Mouse (Mus musculus): ENCODE measurements at regions not wholly inside any gene's neighbourhood (a gene's known extent, or its start where the extent isn't known, plus 50 kb on each side); places are given as distances from the start of the nearest gene placed in this dataset.

DNA sequence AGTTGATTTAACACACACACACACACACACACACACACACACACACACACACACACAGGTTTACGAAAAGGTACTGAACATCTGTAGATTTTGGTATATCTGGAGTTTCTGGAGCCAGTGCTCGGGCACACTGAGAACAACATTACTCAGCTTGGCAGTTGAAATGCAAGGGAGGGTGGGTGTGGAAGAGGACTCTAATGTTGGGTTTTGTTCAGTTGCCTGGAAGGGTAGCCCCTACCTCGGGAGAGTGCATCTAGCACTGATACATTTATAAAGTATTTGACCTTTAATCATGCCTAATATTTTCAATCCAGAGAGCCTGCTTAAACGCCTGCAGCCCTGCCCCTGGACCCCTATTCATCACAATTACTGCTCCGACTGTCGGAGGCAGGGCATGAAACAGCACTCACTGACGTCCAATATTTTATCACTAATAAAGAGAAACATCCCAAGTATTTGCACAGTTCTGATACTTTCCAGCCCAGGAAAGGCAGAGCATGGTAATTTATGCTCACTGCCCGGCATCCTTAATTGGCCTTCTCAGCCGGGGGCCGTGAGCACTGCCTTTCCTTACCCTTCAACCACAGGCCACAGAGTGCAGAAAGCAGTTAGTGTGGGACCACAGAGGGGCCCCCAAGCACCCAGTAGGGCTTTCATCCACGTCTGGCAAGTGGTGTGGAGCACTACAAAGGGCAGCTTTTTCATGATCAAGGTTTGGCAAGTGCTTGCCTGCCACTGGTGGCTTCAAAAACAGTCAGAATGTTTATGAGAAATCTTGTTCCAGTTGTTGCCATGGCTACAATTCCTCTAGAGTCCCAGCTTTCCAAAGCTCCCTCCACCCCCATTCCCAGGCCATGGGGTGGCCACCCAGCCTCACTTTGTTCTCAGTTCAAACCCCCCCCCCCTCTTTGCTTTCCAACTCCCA is 76.3 kb upstream of the Pkdcc start:
- DNase-seq, result no peak

- DNase-seq, result no peak
Observed at GRCm38 (mm10) chr17:83148371-83148929, 66.6 kb upstream of the Pkdcc start.

DNA sequence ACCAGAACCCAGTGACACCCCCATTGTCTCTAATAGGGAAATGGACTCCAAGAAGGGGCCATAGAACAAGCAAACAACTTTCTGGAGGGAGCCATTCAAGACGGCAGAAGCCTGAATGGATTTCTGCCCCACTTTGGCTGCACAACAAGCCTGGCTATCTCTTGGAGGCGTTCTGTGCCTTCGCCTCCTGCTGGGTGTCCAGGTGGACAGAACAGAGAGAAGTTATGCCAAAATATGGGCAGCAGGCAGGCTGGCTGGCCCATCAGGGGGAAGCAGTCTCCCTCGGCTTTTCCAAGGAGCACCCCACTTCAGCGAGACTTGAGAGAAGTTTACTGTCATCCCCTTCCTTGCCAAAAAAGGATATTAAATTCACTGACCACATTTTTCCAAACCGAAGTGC is 65.8 kb upstream of the Pkdcc start:
- no peak for DNase-seq

DNA sequence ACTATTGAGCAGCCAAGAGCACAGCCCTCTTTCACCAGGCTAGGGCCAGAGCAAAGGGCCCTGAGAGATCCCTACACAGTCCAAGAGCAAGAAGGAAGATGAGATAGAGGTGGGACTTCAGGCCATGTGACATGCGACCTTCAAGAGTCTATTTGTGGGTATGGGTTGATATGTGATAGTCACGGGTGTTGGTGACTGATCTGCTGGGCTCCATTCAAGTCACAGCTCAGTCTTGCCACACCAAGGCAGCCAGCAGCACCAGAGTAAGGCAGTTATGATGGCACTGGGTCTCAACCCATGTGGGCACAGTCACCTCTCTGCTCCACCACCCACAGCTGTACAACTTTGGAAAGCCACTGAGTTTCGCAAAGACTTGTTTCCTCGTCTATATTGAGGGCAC is 60.0 kb upstream of the Pkdcc start:
- no peak for DNase-seq

- DNase-seq, result no peak
Observed at GRCm38 (mm10) chr17:83156682-83157081, 58.4 kb upstream of the Pkdcc start.

DNA sequence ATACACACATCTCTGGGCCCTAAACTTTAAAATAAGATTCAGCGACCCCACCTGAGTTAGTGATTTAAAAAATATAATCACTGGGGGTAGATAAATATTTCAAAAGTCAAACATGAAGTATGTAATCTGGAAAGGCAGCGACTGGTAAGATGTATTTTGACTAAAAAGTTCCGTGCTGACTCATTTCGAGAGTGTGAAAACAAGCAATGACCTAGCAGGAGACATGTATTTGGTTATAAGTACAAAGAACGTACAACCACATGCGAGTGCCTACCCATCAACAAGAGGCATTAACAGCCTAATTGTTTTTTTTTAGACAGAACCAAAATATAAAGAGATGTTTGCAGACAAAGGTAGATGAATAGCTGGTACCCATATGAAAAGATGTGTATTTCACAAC is 57.0 kb upstream of the Pkdcc start:
- DNase-seq, result no peak

- no peak for DNase-seq
Observed at GRCm38 (mm10) chr17:83158652-83159051, 56.4 kb upstream of the Pkdcc start.

DNA sequence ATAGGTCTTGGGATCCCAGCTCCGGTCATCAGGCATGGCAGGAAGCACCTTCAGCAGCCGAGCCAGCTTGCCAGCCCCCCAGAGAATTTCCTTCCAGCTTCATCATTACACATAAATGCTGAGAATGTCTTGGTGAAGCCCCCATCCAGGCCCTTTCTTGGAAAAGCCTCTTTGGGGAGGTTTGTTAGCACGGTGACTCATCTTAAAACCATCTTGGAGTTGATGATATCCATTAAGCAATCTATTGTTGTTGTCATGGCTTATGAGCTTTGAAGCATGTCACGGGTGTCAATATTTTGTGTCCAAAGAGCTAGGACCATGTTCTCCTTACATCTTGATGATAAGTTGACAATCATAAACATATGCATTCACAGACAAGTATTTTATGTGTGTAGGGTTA is 55.5 kb upstream of the Pkdcc start:
- no peak for DNase-seq

DNA sequence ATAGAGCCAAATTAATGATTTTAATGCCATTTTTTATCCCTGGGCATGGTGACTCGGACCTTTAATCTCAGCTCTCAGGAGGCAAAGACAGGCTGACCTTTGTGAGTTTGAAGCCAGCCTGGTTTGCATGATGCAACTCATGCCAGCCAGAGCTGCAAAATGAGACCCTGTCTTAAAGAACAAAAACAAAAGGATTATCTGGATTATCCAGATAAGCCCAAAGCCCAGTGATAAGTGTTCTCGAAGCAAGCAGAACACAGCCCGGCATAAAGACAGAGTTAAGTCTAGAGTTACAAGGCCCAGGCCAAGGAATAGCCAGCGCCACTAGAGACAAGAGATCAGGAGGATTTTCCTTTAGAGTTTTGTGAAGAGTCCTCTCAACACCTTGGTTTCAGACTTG is 54.8 kb upstream of the Pkdcc start:
- DNase-seq, result no peak

- DNase-seq, result no peak
Observed at GRCm38 (mm10) chr17:83161731-83162130, 53.4 kb upstream of the Pkdcc start.

DNA sequence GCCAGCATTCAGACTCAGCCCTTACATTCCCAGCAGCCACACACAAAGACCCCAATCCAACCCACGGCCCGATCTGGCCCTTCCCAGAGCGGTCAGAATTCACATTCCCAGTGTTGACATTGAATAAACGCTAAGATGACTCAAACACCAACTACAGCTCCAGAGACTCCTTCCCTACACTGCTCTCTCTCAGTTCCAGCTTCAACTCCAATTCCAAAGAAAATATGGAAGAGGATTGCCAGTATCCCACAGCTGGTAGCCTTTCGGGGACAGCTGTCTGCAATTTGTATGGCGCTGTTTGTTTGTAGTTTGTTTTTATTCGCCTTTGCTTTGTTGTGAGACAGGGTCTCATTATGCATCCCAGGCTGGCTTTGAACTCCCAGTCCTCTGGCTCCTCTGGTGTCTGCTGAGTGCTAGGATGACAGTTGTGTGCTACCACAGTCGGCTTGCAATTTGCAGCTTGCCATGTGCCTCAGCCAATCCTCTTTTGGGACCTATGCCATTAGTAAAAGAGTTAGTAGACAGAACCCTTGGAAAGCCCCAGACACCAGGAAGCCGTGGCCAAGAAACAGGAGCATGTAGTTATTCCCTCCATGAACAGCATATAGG is 51.0 kb upstream of the Pkdcc start:
- no peak for DNase-seq

DNA sequence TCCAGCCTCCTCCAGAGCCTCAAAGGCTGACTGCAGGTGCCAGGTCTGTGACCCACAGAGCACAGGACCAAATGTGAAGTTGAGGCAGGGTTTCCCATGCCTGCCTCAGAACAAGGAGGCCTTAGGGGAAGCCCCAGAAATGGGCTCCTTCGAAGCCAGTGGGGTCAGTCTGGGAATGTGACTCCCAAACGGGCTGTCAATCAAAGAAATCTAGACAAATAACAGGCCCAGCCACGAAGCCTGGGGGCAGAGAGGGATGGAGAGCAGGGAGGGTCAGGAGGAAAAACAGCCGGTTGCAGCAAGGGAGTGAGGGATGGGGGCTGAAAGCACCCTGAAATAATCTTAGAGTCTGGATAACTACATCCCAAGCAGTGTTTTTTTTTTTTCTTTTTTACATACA is 50.4 kb upstream of the Pkdcc start:
- no peak for DNase-seq

GRCm38 (mm10) chr17:83165140-83165539 is 50.0 kb upstream of the Pkdcc start:
- DNase-seq, result no peak

Data from layer of hippocampus, adult 9-11 months (tissue).